Mouse (Mus musculus): ENCODE measurements around the gene Olfr582. TPM values are rescaled to one million over a fixed set of nuclear protein-coding genes. Genes with fewer than 3 reads are reported as not detected.

The Olfr582 gene
- not detected in 4 replicates for total RNA-seq (2023; ENCODE audit: inconsistent age)

GRCm38 (mm10) chr7:103037724-103038123, at the start of gene Olfr582:
Gene Olfr582 (plus strand): TSS chr7:103038024.

GRCm38 (mm10) chr7:102989224-102989623, 48.6 kb upstream of the Olfr582 start, which contains the start of gene Olfr578:
Gene Olfr578 (minus strand): TSS chr7:102989324.

DNA sequence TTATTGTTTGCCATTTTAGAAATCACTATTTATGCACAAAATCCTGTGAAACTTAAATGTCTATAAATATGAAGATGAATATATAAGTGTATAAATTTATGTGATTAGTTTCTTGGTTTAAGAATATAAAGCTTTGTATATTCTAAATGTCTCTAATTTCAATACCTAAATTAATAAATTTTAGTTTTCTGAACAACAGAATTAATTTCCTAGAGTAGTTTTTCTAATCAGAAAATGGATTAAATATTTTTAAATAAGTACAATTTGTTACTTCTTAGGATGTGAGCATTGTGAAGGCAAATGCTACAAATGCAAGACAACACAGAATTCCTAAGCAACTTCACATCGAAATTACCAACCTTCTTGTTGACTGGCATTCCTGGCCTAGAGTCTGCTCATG, 13.2 kb downstream of the Olfr582 start, which contains the start of gene Olfr583:
Olfr583 (plus strand) TSS at position 301 of the 400 bp plus-strand sequence.

GRCm38 (mm10) chr7:103081585-103081984, 43.8 kb downstream of the Olfr582 start, which contains the start of gene Olfr584:
Gene Olfr584 (plus strand): TSS chr7:103081885.

Other genes starting within 250 kb of the Olfr582 start
- gene Olfr564, start 234.5 kb upstream of the Olfr582 start, total RNA-seq (2023; ENCODE audit: inconsistent age): not detected in 4 replicates
- not detected in 4 replicates for gene Olfr566, start 179.3 kb upstream of the Olfr582 start, total RNA-seq (2023; ENCODE audit: inconsistent age)
- not detected in 4 replicates for gene Olfr568, start 160.9 kb upstream of the Olfr582 start, total RNA-seq (2023; ENCODE audit: inconsistent age)
- not detected in 4 replicates for gene Olfr569, start 147.1 kb upstream of the Olfr582 start, total RNA-seq (2023; ENCODE audit: inconsistent age)
- not detected in 4 replicates for gene Olfr570, start 143.4 kb upstream of the Olfr582 start, total RNA-seq (2023; ENCODE audit: inconsistent age)
- gene Olfr571, start 120.5 kb upstream of the Olfr582 start, total RNA-seq (2023; ENCODE audit: inconsistent age): 0.10 to 0.19 TPM in 2 of 4 replicates, not detected in the others
- gene Olfr572, start 113.6 kb upstream of the Olfr582 start, total RNA-seq (2023; ENCODE audit: inconsistent age): not detected in 4 replicates
- gene Olfr573-ps1, start 95.4 kb upstream of the Olfr582 start, total RNA-seq (2023; ENCODE audit: inconsistent age): not detected in 4 replicates
- gene Olfr574, start 89.6 kb upstream of the Olfr582 start, total RNA-seq (2023; ENCODE audit: inconsistent age): not detected in 4 replicates
- not detected in 4 replicates for gene Olfr575, start 79.2 kb upstream of the Olfr582 start, total RNA-seq (2023; ENCODE audit: inconsistent age)
- gene Olfr576, start 75.4 kb upstream of the Olfr582 start, total RNA-seq (2023; ENCODE audit: inconsistent age): not detected in 4 replicates
- gene Olfr577, start 62.1 kb upstream of the Olfr582 start, total RNA-seq (2023; ENCODE audit: inconsistent age): not detected in 4 replicates
- not detected in 4 replicates for gene Olfr578, start 48.7 kb upstream of the Olfr582 start, total RNA-seq (2023; ENCODE audit: inconsistent age)
- gene Olfr583, start 13.3 kb downstream of the Olfr582 start, total RNA-seq (2023; ENCODE audit: inconsistent age): not detected in 4 replicates
- not detected in 4 replicates for gene Olfr584, start 43.9 kb downstream of the Olfr582 start, total RNA-seq (2023; ENCODE audit: inconsistent age)
- gene Olfr585, start 59.7 kb downstream of the Olfr582 start, total RNA-seq (2023; ENCODE audit: inconsistent age): not detected in 4 replicates
- not detected in 4 replicates for gene Olfr586, start 87.6 kb downstream of the Olfr582 start, total RNA-seq (2023; ENCODE audit: inconsistent age)
- gene Olfr588-ps1, start 102.9 kb downstream of the Olfr582 start, total RNA-seq (2023; ENCODE audit: inconsistent age): not detected in 4 replicates
- gene Olfr589, start 118.3 kb downstream of the Olfr582 start, total RNA-seq (2023; ENCODE audit: inconsistent age): not detected in 4 replicates
- gene Olfr591, start 140.3 kb downstream of the Olfr582 start, total RNA-seq (2023; ENCODE audit: inconsistent age): not detected in 4 replicates
- gene Olfr592, start 146.8 kb downstream of the Olfr582 start, total RNA-seq (2023; ENCODE audit: inconsistent age): not detected in 4 replicates
- not detected in 4 replicates for gene Olfr593, start 173.8 kb downstream of the Olfr582 start, total RNA-seq (2023; ENCODE audit: inconsistent age)
- not detected in 4 replicates for gene Olfr594, start 179.0 kb downstream of the Olfr582 start, total RNA-seq (2023; ENCODE audit: inconsistent age)
- gene Usp17ld, start 214.5 kb downstream of the Olfr582 start, total RNA-seq (2023; ENCODE audit: inconsistent age): not detected in 4 replicates

Data from B cell, adult (primary cell).